Mouse (Mus musculus): Measurements from ENCODE around the gene Tymp.

Gene Tymp

DNA sequence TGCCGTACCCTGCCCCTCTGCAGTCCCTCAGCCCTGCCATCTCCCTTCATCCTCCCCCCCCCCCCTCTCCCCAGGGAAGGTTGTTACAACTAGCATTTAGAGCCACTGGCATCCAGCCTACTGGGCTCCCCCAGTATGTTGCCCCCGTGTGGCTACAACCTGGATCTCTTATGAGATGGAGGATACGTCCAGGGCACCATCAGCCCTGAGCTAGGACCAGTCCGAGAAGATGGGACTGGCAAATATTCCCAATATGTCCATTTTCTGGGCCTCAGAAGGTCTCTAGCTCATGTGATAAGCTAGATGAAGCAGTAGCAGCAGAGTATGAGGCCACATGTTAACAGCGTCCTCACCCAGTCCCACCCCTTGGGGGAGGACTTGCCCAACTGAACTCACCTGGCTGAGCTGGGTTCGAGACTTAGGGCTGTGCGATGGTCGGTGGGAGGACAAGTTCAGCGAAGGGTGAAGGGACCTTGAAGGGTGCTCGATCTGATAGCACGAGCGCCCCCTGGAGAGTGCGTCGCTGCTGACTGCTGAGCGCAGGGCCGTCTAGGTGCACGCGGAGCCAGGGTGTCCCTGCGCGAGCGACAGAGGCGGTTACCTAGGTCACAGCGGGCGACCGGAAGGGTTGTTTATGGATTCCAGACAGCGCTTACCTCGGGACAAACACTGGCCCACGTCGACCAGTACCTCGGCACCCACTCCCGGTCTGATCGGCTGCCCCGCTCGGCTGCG is 3.6 kb downstream of the Tymp start:
- peak; percentile 84 to 90 for DNase-seq

GRCm38 (mm10) chr15:89372536-89372935 is 4.3 kb downstream of the Tymp start:
- no peak for DNase-seq

GRCm38 (mm10) chr15:89372068-89372467 is 4.8 kb downstream of the Tymp start:
- no peak for DNase-seq

GRCm38 (mm10) chr15:89365141-89365551 is 11.7 kb downstream of the Tymp start:
- DNase-seq, result no peak

- no peak for DNase-seq
These were observed 13.8 kb downstream of the Tymp start for GRCm38 (mm10) chr15:89363051-89363450.

- no peak for DNase-seq
These were observed 18.1 kb downstream of the Tymp start for GRCm38 (mm10) chr15:89358784-89359183.

DNA sequence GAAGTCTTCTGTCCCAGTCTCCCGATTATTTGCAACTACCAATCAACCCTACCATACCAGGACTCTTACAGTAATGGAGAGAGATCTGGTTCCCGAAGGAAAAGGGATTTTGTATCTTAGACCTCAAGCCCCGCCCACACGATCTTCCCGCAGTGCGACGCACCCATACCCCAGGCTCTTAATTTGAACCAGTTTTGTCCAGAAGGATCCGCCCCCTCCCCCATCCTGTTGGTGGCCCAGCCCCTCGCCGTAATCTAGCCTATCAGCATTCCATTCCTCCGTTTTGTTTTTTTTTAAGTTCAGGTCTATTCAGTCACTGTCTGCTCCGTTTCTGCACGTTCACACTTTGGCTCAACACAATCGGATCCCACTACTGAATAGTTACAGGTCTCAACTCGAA is 20.5 kb downstream of the Tymp start:
- DNase-seq, result peak; percentile 44 to 58

DNA sequence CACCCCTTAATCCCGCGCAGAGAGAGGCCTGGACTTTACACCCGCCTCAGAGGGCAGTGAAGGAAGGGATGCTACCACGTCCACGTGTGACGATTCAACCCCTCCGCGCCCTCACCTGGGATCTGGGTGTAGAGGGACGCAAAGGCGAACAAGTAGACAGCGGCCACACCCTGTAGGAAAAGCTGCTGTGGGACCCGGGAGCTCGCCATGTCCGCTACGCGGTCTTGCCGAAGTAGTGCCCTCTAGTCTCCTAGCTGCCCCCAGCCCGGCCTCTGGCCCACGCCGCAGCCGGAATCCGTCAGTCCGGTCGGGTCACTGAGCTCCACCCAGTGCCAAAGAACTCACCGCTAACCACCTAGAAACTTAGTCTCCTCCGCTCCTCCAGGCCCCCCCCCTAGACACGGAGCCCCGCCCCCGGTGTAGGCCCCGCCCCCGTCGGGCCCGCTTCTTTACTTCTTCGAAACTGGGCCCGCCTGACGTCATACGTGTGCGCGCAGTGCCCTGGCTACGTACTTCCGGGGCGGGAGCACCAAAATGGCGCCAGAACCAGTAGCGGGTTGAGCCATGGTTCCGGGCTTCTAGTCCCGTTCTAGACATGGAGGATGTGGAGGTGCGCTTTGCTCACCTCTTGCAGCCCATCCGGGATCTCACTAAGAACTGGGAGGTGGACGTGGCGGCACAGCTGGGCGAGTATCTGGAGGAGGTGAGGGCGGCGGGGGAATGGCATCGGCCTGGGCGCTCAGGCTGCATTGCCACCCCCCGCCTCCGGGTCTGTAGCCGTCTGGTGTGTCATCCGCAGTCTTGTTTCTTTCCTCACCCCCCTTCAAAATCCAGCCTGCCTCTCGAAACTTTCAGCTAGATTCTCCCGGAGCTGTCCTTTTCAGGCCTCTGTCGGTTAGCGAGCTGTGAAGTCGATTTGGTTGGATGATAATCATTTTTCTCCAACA is 21.3 kb downstream of the Tymp start, which contains the start of the genes Lmf2 and Ncaph2:
Gene Lmf2, minus strand, starts transcription at position 419 of the 947 bp plus-strand sequence.
Gene Ncaph2, plus strand, starts transcription at position 479 of the 947 bp plus-strand sequence.
- peak; percentile 91 to 96 for DNase-seq

DNA sequence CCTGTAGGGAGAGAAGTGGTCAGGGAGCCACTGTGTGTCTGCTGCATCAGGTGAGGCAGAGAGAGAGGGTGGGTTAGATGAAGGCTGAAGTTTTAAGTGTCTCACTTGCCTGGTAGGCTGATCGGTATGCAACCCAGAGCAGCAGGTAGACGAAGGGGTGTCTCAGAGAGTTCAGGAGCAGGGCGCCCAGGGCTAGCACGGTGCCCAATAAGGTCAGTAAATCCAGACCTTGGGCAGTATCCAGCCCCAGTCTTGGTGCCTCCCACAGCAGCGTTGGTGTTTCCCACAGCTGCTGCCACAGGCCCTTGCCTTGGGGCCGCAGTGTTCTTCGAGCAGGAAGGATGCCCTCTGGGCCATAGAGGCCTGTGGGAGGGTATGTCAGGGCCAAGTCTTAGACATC is 22.4 kb downstream of the Tymp start:
- DNase-seq, result no peak

DNA sequence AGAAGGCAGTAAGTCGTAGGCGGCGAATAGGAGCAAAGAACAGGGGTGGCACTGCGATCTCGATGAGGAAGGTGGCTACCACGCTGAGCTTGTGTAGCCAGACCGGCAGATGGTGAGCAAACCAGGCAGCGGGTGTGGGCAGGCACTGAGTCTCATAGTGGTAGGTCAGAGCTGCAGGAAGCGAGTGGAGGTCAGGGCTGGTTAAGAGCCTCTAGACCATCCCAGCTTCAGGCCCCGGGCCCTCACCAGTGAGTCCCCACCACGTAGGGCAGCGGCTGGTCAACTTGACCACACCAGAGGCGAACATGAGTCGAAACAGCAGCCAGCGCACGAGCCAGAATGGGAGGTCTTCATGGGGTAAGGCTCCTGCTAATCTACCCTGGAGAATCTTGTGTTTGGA is 23.0 kb downstream of the Tymp start:
- DNase-seq, result no peak

DNA sequence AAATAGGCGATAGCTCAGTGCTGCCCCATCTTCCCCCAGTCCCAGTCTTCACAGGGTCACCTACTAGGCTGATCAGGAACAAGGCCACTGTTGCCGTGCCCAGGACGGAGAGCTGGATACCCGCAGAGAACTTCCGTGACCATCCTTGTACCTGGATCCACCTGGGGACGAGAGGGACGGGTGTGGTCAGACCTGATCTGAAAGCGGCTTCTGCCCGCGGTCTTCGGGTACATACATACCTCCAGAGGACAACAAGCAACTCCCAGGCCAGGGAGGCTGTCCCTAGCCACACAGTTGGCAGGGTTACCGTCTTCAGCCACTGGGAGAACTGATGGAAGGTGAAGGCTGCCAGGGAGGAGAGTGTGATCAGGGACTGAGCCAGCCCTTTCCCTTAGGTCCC is 24.0 kb downstream of the Tymp start:
- DNase-seq, result no peak

DNA sequence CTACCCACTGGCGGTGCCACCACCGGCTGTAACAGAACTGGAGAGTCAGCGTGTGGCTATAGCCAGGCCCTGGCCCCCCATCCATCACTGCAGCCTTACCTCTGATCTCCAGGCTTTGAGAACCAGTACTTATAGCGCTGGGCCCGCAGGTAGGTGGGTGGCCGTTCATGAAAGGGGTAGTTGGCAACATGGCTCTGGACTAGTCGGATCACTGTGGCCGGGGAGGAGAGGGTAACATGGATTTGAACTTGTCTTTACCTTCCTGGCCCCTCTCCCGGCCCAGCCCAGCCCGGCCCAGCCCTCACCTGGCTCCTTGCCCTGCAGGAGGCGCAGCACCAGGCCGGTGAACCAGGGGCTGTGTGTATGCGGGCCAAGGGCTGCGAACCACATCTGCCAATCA is 24.8 kb downstream of the Tymp start:
- no peak for DNase-seq

- no peak for DNase-seq
These were observed 25.5 kb downstream of the Tymp start for GRCm38 (mm10) chr15:89351302-89351701.

- no peak for DNase-seq
These were observed 26.4 kb downstream of the Tymp start for GRCm38 (mm10) chr15:89350447-89350846.

GRCm38 (mm10) chr15:89343325-89343724 is 33.5 kb downstream of the Tymp start:
- no peak for DNase-seq

DNA sequence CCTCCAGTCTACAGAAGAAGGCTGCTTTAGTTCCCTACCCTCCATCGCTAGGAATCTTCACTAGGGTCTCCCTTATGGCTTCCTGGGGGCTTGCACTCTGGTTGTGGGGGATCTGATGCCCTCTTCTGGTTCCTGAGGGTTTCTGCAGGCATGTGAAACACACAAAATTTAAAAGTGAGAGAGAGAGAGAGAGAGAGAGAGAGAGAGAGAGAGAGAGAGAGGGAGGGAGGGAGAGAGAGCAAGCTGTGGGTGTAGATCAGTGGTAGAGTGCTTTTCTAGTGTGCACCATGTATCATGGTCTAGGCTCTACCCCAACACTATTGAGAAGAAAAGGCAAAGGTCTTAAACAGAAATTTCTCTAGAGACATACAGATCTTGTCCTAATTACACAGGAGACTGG is 35.2 kb downstream of the Tymp start:
- DNase-seq, result no peak

GRCm38 (mm10) chr15:89340136-89340535 is 36.7 kb downstream of the Tymp start:
- DNase-seq, result no peak

- DNase-seq, result no peak
These were observed 37.1 kb downstream of the Tymp start for GRCm38 (mm10) chr15:89339696-89340095.

GRCm38 (mm10) chr15:89336422-89336821 is 40.4 kb downstream of the Tymp start:
- DNase-seq, result peak in 1 of 2 experiments; percentile 34

GRCm38 (mm10) chr15:89334774-89335537 is 41.9 kb downstream of the Tymp start:
- DNase-seq, result peak in 1 of 2 experiments; percentile 47

- peak; percentile 92 to 95 for DNase-seq
These were observed 42.6 kb downstream of the Tymp start, which contains the start of gene Miox for GRCm38 (mm10) chr15:89334271-89334670. Miox (plus strand) TSS chr15:89334398.

- DNase-seq, result peak; percentile 81 to 86
These were observed 50.4 kb downstream of the Tymp start for GRCm38 (mm10) chr15:89326441-89326840.

GRCm38 (mm10) chr15:89323656-89324055 is 53.2 kb downstream of the Tymp start:
- DNase-seq, result no peak
